Mouse (Mus musculus) liver, postnatal 0 days (tissue): Measurements from ENCODE around the gene Plekha7. TPM values are rescaled to one million over a fixed set of nuclear protein-coding genes. Genes with fewer than 3 reads are reported as not detected.

Experiments
- ATAC-seq: fragments of 200-750 bp; cut with Nextera tagmentation; 2 replicates; pipeline ENCODE4 v1.8.0; 2017; ENCODE audit warnings: mild to moderate bottlenecking, moderate library complexity
- DNase-seq: peaks from one replicate; pipeline ENCODE4 v3.0.0-alpha.2; 2016
- H3K27ac ChIP-seq: fragments of 300-500 bp; sonication (generic); 2 replicates; pipeline ENCODE4 v1.5.1; 2014; ENCODE audit warnings: antibody characterized with exemption, moderate library complexity, mild to moderate bottlenecking, low read depth
- H3K27me3 ChIP-seq: fragments of 300-500 bp; sonication (generic); 2 replicates; pipeline ENCODE4 v1.6.1; 2014; ENCODE audit warnings: low read length, control low read depth, mixed read lengths; ENCODE audit not compliant: insufficient read depth
- H3K36me3 ChIP-seq: fragments of 300-500 bp; sonication (generic); replicated peaks from 2 replicates; pipeline ENCODE4 v1.6.1; 2014; ENCODE audit warnings: mild to moderate bottlenecking, control low read depth, low read length, moderate library complexity, mixed read lengths; ENCODE audit not compliant: insufficient read depth
- H3K4me1 ChIP-seq: fragments of 300-500 bp; sonication (generic); 2 replicates; pipeline ENCODE4 v1.6.1; 2014; ENCODE audit warnings: antibody characterized with exemption, mild to moderate bottlenecking, control low read depth; ENCODE audit not compliant: insufficient read depth
- H3K4me2 ChIP-seq: fragments of 300-500 bp; sonication (generic); 2 replicates; pipeline ENCODE4 v1.6.1; 2014; ENCODE audit warnings: low read depth, mild to moderate bottlenecking, low read length, moderate library complexity, mixed read lengths
- H3K4me3 ChIP-seq: fragments of 300-500 bp; sonication (generic); 2 replicates; pipeline ENCODE4 v1.5.1; 2014; ENCODE audit warnings: low read depth, low read length
- H3K9ac ChIP-seq: fragments of 300-500 bp; sonication (generic); replicated peaks from 2 replicates; pipeline ENCODE4 v1.6.1; 2014; ENCODE audit warnings: mild to moderate bottlenecking, moderate library complexity
- H3K9me3 ChIP-seq: fragments of 300-500 bp; sonication (generic); 2 replicates; pipeline ENCODE4 v1.6.1; 2016; ENCODE audit warnings: mild to moderate bottlenecking, control low read depth, low read length, mixed read lengths
- CTCF ChIP-seq: sonication (generic); IDR thresholded peaks from 2 replicates; pipeline ENCODE4 v1.5.1; 2016; ENCODE audit warnings: antibody characterized with exemption, low read depth
- EP300 ChIP-seq: IDR thresholded peaks from 2 replicates; pipeline ENCODE4 v1.6.1; 2016; ENCODE audit warnings: antibody characterized with exemption, low read depth, mild to moderate bottlenecking
- WGBS: fragments of 180-500 bp; shearing (Covaris S2); extraction: QIAGEN DNeasy Blood & Tissue Kit; methylation state at CpG from one replicate; pipeline ENCODE4 v1.1.7; 2014; ENCODE audit not compliant: insufficient replicate concordance; 5-methylcytosine and 5-hydroxymethylcytosine counted together
- polyA plus RNA-seq: library from polyadenylated mRNA; unstranded; fragments of >200 nt; fragmentation: Nextera tagmentation; extraction: Ambion mirVana; gene quantifications from 2 replicates; pipeline ENCODE4 v1.2.1, GENCODE M21; 2015

Gene Plekha7
- polyA plus RNA-seq, 1 experiment from 2014 or later, result 1.8 TPM

GRCm38 (mm10) chr7:116286173-116286572 lies 22.0 kb downstream of the Plekha7 start:
- Histone ChIP-seq H3K4me3 (no peak overlapping the region), H3K9ac (no peak overlapping the region), H3K36me3 (no peaks in the 10 kb centered on the region), H3K27me3 (no peaks in the 10 kb centered on the region), H3K9me3 (no peaks in the 10 kb centered on the region), H3K4me1 (peaks cover 51% of the 10 kb centered on the region), H3K4me2 (no peak overlapping the region), H3K27ac (peak overlapping the region; percentile 44)
- no peak for TF ChIP-seq CTCF
- no peak for TF ChIP-seq EP300
- DNase-seq (peak; percentile 66), ATAC-seq (peak; percentile 61; the same call in 1 of the 2 replicates)
- WGBS, result 58% methylated on average over 12 of the region's 12 CpGs

GRCm38 (mm10) chr7:116285216-116285615 lies 23.0 kb downstream of the Plekha7 start:
- DNase-seq (peak; percentile 62), ATAC-seq (peak; percentile 72)
- Histone ChIP-seq H3K27me3 (no peaks in the 10 kb centered on the region), H3K4me3 (no peak overlapping the region), H3K9me3 (no peaks in the 10 kb centered on the region), H3K9ac (no peak overlapping the region), H3K4me1 (peaks cover 49% of the 10 kb centered on the region), H3K36me3 (no peaks in the 10 kb centered on the region), H3K27ac (peak overlapping the region; percentile 5; the same call in 1 of the 2 replicates), H3K4me2 (peak overlapping the region; percentile 40; the same call in 1 of the 2 replicates)
- WGBS, result 39% methylated on average over 1 of the region's 1 CpGs
- TF ChIP-seq CTCF (no peak), EP300 (no peak; the same call in 1 of the 2 replicates)

- Histone ChIP-seq H3K4me1 (peaks cover 33% of the 10 kb centered on the region), H3K4me3 (no peak overlapping the region), H3K27ac (no peak overlapping the region), H3K27me3 (no peaks in the 10 kb centered on the region), H3K36me3 (no peaks in the 10 kb centered on the region), H3K9ac (no peak overlapping the region), H3K9me3 (no peaks in the 10 kb centered on the region), H3K4me2 (no peak overlapping the region)
- WGBS, result 57% methylated on average over 11 of the region's 11 CpGs
- TF ChIP-seq CTCF, result no peak
- DNase-seq (no peak), ATAC-seq (no peak)
Observed at GRCm38 (mm10) chr7:116282755-116283154, 25.4 kb downstream of the Plekha7 start.

- H3K9me3 ChIP-seq, result no peaks in the 10 kb centered on the region
- no peak overlapping the region for H3K4me3 ChIP-seq
- 71% methylated on average over 5 of the region's 5 CpGs for WGBS
- TF ChIP-seq EP300 (no peak), CTCF (no peak)
- H3K27ac ChIP-seq, result no peak overlapping the region
- no peak overlapping the region for H3K4me2 ChIP-seq
- ATAC-seq (no peak), DNase-seq (no peak)
- no peaks in the 10 kb centered on the region for H3K36me3 ChIP-seq
- H3K9ac ChIP-seq, result no peak overlapping the region
- no peaks in the 10 kb centered on the region for H3K27me3 ChIP-seq
- H3K4me1 ChIP-seq, result peaks cover 14% of the 10 kb centered on the region
Observed at GRCm38 (mm10) chr7:116280126-116280525, 28.1 kb downstream of the Plekha7 start.

GRCm38 (mm10) chr7:116278280-116278679 lies 29.9 kb downstream of the Plekha7 start:
- Histone ChIP-seq H3K9ac (no peak overlapping the region), H3K4me2 (no peak overlapping the region), H3K27me3 (no peaks in the 10 kb centered on the region), H3K27ac (no peak overlapping the region), H3K4me3 (no peak overlapping the region), H3K9me3 (no peaks in the 10 kb centered on the region), H3K4me1 (peaks cover 5% of the 10 kb centered on the region), H3K36me3 (no peaks in the 10 kb centered on the region)
- WGBS, result 74% methylated on average over 9 of the region's 9 CpGs
- no peak for ATAC-seq
- TF ChIP-seq EP300 (no peak), CTCF (no peak)
- DNase-seq, result no peak

GRCm38 (mm10) chr7:116276315-116276714 lies 31.9 kb downstream of the Plekha7 start:
- no peaks in the 10 kb centered on the region for H3K4me1 ChIP-seq
- ATAC-seq (no peak), DNase-seq (no peak)
- H3K4me3 ChIP-seq, result no peak overlapping the region
- TF ChIP-seq CTCF (no peak), EP300 (no peak)
- no peaks in the 10 kb centered on the region for H3K9me3 ChIP-seq
- H3K4me2 ChIP-seq, result no peak overlapping the region
- no peaks in the 10 kb centered on the region for H3K36me3 ChIP-seq
- H3K27ac ChIP-seq, result no peak overlapping the region
- H3K9ac ChIP-seq, result no peak overlapping the region
- no peaks in the 10 kb centered on the region for H3K27me3 ChIP-seq

- Histone ChIP-seq H3K4me3 (no peak overlapping the region), H3K27ac (no peak overlapping the region), H3K4me1 (0 out of 2 replicates have a peak, but pooled peaks cover 2% of the 10 kb centered on the region), H3K27me3 (no peaks in the 10 kb centered on the region), H3K9ac (no peak overlapping the region), H3K36me3 (no peaks in the 10 kb centered on the region), H3K4me2 (no peak overlapping the region), H3K9me3 (no peaks in the 10 kb centered on the region)
- TF ChIP-seq EP300, result no peak
- TF ChIP-seq CTCF, result no peak
- no peak for ATAC-seq
- DNase-seq, result no peak
- WGBS, result 58% methylated on average over 6 of the region's 6 CpGs
Observed at GRCm38 (mm10) chr7:116273111-116273510, 35.1 kb downstream of the Plekha7 start.
